Mouse (Mus musculus) forebrain, embryonic 15.5 days (tissue): ENCODE results near the gene Bco1. TPM values are rescaled to one million over a fixed set of nuclear protein-coding genes. Genes with fewer than 3 reads are reported as not detected.

Experiments used
- ATAC-seq: fragments of 200-750 bp; cut with Nextera tagmentation; replicated peaks from 2 replicates; pipeline ENCODE4 v1.8.0; 2017; ENCODE audit warnings: mild to moderate bottlenecking, moderate TSS enrichment, moderate library complexity
- H3K27ac ChIP-seq: fragments of 300-500 bp; sonication (generic); replicated peaks from 2 replicates; pipeline ENCODE4 v1.5.1; 2015; ENCODE audit warnings: mild to moderate bottlenecking, inconsistent platforms
- H3K27me3 ChIP-seq: fragments of 300-500 bp; sonication (generic); 2 replicates; pipeline ENCODE4 v1.6.1; 2015; ENCODE audit warnings: inconsistent platforms
- H3K36me3 ChIP-seq: fragments of 300-500 bp; sonication (generic); 2 replicates; pipeline ENCODE4 v1.6.1; 2015; ENCODE audit warnings: mild to moderate bottlenecking, inconsistent platforms
- H3K4me1 ChIP-seq: fragments of 300-500 bp; sonication (generic); 2 replicates; pipeline ENCODE4 v1.6.1; 2015; ENCODE audit warnings: inconsistent platforms
- H3K4me2 ChIP-seq: fragments of 300-500 bp; sonication (generic); replicated peaks from 2 replicates; pipeline ENCODE4 v1.6.1; 2015; ENCODE audit warnings: mild to moderate bottlenecking, inconsistent platforms
- H3K4me3 ChIP-seq: fragments of 300-500 bp; sonication (generic); 2 replicates; pipeline ENCODE4 v1.5.1; 2015; ENCODE audit warnings: mild to moderate bottlenecking, inconsistent platforms
- H3K9ac ChIP-seq: fragments of 300-500 bp; sonication (generic); replicated peaks from 2 replicates; pipeline ENCODE4 v1.6.1; 2015; ENCODE audit warnings: mild to moderate bottlenecking, inconsistent platforms
- H3K9me3 ChIP-seq: fragments of 300-500 bp; sonication (generic); 2 replicates; pipeline ENCODE4 v1.6.1; 2016; ENCODE audit warnings: inconsistent platforms
- WGBS: fragments of 180-500 bp; shearing (Covaris S2); methylation state at CpG from one replicate; pipeline ENCODE4 v1.1.7; 2015; ENCODE audit warnings: mixed read lengths; 5-methylcytosine and 5-hydroxymethylcytosine counted together
- polyA plus RNA-seq: library from polyadenylated mRNA; unstranded; fragments of >200 nt; fragmentation: Nextera tagmentation; extraction: Ambion mirVana; gene quantifications from 2 replicates; pipeline ENCODE4 v1.2.1, GENCODE M21; 2015

The Bco1 gene
- 0.08 and 0.11 TPM in 2 replicates for polyA plus RNA-seq

DNA sequence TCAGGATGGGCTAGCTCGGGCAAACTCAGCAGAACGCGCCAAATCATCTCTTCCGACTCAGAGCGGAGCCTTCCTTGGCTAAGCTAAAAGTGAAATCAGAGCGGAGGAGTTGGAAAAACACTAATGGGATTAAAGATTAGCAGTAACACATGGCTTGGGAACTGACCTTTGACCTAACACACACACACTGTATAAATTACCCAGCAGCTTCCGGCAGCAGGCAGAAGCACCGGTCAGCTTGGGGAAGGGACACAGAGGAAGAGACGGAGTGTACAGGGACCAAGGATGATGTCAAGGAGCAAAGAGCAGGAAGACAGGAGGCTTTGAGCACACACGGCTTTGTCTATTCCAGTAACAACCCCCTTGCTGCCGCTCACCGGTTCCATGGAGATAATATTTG, at the start of gene Bco1:
TSS of gene Bco1 (plus strand) at position 208 of the 400 bp plus-strand sequence.
- WGBS, result 82% methylated on average over 12 of the region's 12 CpGs
- H3K27me3 ChIP-seq, result no peaks in the 10 kb centered on the region

DNA sequence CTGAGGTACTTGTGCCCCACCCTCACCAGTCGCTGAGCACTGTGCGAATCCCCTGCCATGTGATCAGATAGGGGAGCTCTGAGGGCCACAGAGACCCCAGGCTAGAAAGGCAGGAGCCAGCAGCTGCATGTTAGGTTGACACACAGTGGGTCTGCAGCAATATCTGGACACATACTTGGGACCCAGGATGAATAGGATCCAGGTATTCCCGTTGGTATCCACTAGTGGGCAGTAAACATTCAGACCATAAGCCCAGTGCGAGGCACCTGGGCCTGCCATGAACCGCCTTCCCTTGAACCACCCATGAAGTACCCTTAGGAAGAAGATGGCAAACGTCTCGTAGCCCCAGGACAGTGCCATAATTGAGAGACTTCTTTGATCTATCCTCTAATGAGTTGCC, 46.2 kb upstream of the Bco1 start:
- no peaks in the 10 kb centered on the region for H3K36me3 ChIP-seq
- H3K4me1 ChIP-seq, result no peaks in the 10 kb centered on the region
- no peak overlapping the region for H3K9ac ChIP-seq
- H3K27ac ChIP-seq, result no peak overlapping the region
- no peak for ATAC-seq
- no peak overlapping the region for H3K4me3 ChIP-seq
- H3K27me3 ChIP-seq, result no peaks in the 10 kb centered on the region
- 72% methylated on average over 7 of the region's 7 CpGs for WGBS
- H3K4me2 ChIP-seq, result no peak overlapping the region
- no peaks in the 10 kb centered on the region for H3K9me3 ChIP-seq

More for the DNA sequence above, at the start of gene Bco1:
- no peak within 1 kb of the TSS for H3K4me3 ChIP-seq
- H3K4me1 ChIP-seq, result peaks cover 16% of the 10 kb centered on the region
- no peaks in the 10 kb centered on the region for H3K36me3 ChIP-seq
- H3K9me3 ChIP-seq, result no peaks in the 10 kb centered on the region
- no peak within 1 kb of the TSS; the same call in 1 of the 2 replicates for H3K27ac ChIP-seq
- no peak for ATAC-seq
- no peak within 1 kb of the TSS for H3K4me2 ChIP-seq
- no peak within 1 kb of the TSS for H3K9ac ChIP-seq

DNA sequence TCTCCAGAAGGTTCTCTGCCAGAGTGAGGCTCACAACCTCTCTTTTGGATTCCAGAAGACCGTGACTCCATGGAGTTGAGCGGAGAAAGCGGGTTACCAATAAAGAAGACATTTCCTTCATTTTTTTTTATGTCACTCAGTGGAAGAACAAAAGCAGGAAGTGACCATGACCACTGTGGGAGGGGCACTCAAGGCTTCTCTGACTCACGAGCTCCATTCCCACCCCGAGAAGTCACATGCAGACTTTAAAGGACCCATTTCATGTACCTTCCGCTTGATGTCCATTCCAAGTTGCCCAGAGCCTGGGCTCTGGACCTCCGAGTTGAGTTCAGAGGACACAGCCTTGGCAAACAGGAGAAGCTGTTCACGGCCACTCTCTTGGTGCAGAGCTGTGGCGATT, 44.9 kb upstream of the Bco1 start:
- Histone ChIP-seq H3K36me3 (no peaks in the 10 kb centered on the region), H3K4me1 (no peaks in the 10 kb centered on the region), H3K9me3 (no peaks in the 10 kb centered on the region), H3K4me3 (no peak overlapping the region), H3K27me3 (no peaks in the 10 kb centered on the region), H3K4me2 (no peak overlapping the region), H3K27ac (no peak overlapping the region), H3K9ac (no peak overlapping the region)
- ATAC-seq, result no peak
- 89% methylated on average over 9 of the region's 9 CpGs for WGBS

DNA sequence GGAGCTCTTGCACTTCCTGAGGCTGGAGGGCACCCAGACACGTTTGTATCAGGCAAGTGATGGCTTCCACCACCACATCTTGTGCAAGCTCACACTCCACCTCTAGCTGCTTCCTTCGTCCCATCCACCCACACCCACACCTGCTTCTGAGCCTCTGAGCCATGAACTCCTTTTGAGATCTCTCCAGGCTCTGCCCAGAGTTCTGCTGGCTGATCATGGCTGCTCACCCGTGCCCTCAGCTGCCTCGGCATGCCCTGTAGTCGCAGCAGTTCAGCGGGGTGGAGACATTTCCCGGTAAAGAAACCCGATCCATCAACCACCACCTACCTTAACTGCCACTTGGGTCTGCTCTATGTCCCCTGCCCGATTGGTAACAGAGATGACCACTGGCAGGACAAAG, 44.3 kb upstream of the Bco1 start:
- Histone ChIP-seq H3K9ac (no peak overlapping the region), H3K4me2 (no peak overlapping the region), H3K27ac (no peak overlapping the region), H3K4me1 (no peaks in the 10 kb centered on the region), H3K9me3 (no peaks in the 10 kb centered on the region), H3K27me3 (no peaks in the 10 kb centered on the region), H3K36me3 (no peaks in the 10 kb centered on the region), H3K4me3 (no peak overlapping the region)
- no peak for ATAC-seq
- WGBS, result 82% methylated on average over 9 of the region's 9 CpGs

DNA sequence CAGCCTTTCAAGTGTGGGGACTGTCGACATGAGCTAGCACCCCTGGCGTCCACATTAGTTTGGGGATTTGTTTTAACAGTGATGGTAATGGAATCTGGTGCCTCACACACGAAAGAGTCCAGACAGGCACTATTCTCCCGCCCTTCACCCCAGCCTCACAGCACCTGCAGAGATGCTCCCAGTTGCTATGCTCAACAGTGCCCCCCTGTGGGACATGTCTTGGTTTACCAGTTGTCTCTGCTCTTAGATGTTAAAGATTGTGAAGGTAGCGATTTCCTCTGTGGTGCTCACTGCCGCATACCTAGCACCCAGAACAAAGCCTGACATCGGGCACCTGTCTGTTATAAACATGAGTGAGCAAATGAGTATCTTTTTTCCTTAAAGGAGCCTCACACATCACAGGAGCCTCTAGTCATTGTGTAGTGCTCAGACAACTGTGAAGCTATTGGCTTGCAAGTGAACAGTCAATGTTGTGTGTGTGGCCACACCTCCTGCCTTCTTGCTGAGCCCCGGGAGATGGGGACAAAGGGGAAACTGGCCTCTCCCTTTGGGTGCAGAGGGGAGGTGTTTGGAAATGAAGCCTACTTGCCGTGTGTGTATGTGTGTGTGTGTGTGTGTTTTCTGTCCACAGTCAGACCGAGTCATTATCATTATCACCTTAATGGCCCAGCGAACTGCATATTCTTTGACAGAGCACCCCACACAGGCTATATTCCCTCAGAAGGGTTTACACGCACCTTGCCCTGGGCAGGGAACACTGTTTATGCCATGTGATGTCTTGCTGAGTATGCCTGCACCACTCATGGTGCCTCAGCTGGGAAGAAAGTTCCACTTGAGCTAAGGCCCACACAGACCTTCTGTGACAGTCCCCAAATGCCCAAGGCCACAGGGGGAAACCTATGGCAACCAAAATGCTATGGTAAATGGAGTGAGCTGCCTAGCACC, 42.2 kb upstream of the Bco1 start:
- 69% methylated on average over 12 of the region's 12 CpGs for WGBS
- ATAC-seq, result no peak

DNA sequence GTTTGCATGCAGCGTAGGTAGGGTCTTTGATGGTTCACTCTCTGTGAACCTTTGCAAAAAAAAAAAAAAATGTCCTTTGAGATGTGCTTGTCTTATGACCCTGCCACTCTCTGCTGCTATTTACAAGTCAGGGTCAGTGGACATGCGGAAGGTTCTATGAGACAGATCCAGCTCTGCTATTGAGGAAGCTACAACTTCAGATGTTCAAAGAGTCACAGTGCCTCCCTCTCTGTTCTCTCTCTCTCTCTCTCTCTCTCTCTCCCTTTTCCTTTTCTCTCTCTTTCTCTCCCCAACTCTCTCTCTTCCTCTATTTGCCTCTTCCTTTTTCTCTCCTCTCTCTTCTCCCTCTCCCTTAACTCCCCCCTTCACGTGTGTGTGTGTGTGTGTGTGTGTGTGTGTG, 41.5 kb upstream of the Bco1 start:
- Histone ChIP-seq H3K27me3 (no peaks in the 10 kb centered on the region), H3K4me2 (no peak overlapping the region), H3K36me3 (no peaks in the 10 kb centered on the region), H3K9ac (no peak overlapping the region), H3K4me1 (no peaks in the 10 kb centered on the region), H3K9me3 (no peaks in the 10 kb centered on the region), H3K4me3 (no peak overlapping the region), H3K27ac (no peak overlapping the region)
- ATAC-seq, result no peak
- 89% methylated on average over 3 of the region's 3 CpGs for whole genome bisulfite sequencing

More for the DNA sequence above, 42.2 kb upstream of the Bco1 start:
- no peaks in the 10 kb centered on the region for H3K4me1 ChIP-seq
- no peaks in the 10 kb centered on the region for H3K36me3 ChIP-seq
- H3K27ac ChIP-seq, result no peak overlapping the region
- no peak overlapping the region for H3K4me3 ChIP-seq
- no peak overlapping the region for H3K9ac ChIP-seq
- H3K27me3 ChIP-seq, result no peaks in the 10 kb centered on the region
- H3K4me2 ChIP-seq, result no peak overlapping the region
- H3K9me3 ChIP-seq, result no peaks in the 10 kb centered on the region

DNA sequence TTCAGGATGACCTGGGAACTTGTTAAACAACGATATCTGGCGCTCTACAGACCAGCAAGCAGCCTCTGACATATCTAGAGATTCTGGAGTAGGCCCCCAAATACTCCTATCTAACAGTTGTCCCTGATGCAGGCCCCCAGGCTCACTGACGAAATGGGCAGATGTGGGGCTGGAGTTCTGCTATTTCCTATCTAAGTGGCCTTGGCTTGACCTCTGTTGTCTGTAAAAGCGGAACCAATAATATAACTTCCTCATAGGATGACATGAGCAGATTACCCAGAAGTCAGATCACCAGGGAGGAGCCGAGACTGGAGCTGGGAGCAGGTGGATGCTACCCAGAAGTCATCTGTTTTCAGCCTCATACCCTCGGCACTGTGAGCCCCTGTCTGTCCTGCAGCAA, 40.6 kb upstream of the Bco1 start:
- Histone ChIP-seq H3K9me3 (no peaks in the 10 kb centered on the region), H3K36me3 (no peaks in the 10 kb centered on the region), H3K27ac (no peak overlapping the region), H3K27me3 (no peaks in the 10 kb centered on the region), H3K9ac (no peak overlapping the region), H3K4me3 (no peak overlapping the region), H3K4me1 (no peaks in the 10 kb centered on the region), H3K4me2 (no peak overlapping the region)
- ATAC-seq, result no peak
- WGBS, result 87% methylated on average over 6 of the region's 6 CpGs

DNA sequence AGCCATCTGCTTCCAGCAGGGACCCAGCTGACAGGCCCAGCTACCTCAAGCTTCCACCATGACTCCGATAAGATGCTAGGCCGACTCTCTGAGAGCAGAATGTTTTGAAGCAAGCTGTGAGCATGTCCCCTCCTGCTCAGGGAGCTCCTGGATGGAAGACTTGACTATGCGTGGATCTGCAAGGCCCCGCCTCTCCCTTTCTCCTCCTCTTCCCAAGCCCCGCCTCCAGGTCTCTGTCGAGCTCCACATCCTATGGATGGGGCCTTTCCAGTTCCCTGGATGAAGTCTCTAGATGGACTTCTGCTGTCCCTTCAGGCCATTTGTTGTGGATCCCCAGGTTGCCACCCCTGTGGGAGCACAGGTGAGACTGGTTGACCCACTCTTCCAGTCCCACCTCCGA, 36.6 kb upstream of the Bco1 start:
- Histone ChIP-seq H3K4me1 (no peaks in the 10 kb centered on the region), H3K27ac (no peak overlapping the region), H3K9me3 (no peaks in the 10 kb centered on the region), H3K9ac (no peak overlapping the region), H3K36me3 (no peaks in the 10 kb centered on the region), H3K4me3 (no peak overlapping the region), H3K27me3 (no peaks in the 10 kb centered on the region), H3K4me2 (no peak overlapping the region)
- ATAC-seq, result no peak
- WGBS, result 63% methylated on average over 7 of the region's 7 CpGs

DNA sequence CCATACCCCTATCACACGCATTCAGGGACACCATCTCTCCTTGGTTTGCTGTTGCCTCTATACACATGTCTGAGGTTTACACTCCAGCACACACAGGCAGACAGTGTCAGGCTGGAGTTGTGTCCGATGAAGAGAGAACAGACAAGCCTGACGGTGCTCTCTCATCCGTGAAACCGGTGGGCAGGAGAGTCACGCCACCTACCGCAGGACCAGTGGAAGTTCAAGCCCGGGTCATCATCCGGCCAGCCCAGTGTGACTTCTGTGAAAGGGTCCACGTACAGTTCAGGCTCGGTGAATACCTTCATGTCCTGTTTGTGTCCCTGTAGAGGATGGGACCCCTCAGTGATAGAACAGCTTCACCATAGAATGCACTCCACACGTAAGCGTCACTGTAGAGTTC, 35.3 kb upstream of the Bco1 start:
- Histone ChIP-seq H3K9ac (no peak overlapping the region), H3K4me2 (no peak overlapping the region), H3K9me3 (no peaks in the 10 kb centered on the region), H3K27me3 (no peaks in the 10 kb centered on the region), H3K27ac (no peak overlapping the region), H3K4me3 (no peak overlapping the region), H3K36me3 (no peaks in the 10 kb centered on the region), H3K4me1 (no peaks in the 10 kb centered on the region)
- ATAC-seq, result no peak
- 88% methylated on average over 13 of the region's 13 CpGs for WGBS

DNA sequence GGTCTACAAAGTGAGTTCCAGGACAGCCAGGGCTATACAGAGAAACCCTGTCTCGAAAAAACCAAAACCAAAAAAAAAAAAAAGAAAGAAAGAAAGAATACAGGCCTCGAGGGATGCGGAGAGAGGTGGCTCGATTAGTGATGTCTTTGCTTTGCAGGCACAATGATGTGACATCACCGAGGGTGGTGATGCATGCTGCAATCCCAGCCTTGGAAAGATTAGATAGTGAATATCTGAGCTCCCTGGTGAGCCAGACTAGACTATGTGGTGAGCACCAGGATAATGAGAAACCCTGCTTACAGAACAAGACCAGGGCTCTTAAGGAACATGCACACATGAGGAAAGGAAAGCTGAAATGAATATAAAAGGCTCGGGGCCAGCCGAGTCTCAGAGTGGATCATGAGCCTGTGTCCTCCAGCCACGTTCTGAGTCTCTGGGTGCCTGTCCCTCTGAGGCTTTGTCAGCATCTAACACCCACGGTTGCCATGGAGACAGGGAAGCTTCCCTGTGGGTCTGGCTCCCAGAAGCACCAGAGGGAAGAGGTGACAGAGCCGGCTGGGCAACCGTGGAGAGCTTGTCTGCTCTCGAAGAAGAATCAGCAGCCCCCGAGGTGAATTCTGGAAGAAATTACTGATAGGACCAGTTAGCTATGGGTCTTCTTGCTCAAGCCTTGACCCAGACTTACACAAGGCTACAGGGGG, 34.3 kb upstream of the Bco1 start:
- Histone ChIP-seq H3K36me3 (no peaks in the 10 kb centered on the region), H3K27ac (no peak overlapping the region), H3K9me3 (no peaks in the 10 kb centered on the region), H3K27me3 (no peaks in the 10 kb centered on the region), H3K4me1 (no peaks in the 10 kb centered on the region), H3K4me2 (no peak overlapping the region), H3K9ac (no peak overlapping the region), H3K4me3 (no peak overlapping the region)
- ATAC-seq, result no peak
- WGBS, result 67% methylated on average over 13 of the region's 13 CpGs

DNA sequence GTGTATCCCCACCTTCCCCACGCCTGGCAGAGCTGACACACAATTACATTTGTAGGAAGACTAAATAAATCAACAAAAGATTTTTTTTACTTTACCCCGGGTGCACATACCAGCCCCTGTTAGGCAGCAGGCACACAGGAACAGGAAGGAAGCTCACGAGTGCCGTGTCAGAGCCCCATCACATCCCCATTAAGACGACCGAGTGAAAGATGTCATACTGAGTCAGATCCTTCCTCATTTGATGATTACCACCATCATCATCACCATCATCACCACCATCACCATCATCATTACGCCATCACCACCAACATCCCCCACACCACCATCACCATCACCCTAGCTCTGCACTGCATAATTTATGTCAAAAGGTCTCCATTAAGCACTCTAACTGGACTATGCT, 28.7 kb upstream of the Bco1 start:
- Histone ChIP-seq H3K36me3 (no peaks in the 10 kb centered on the region), H3K9ac (no peak overlapping the region), H3K4me1 (no peaks in the 10 kb centered on the region), H3K4me2 (no peak overlapping the region), H3K9me3 (no peaks in the 10 kb centered on the region), H3K27ac (no peak overlapping the region), H3K4me3 (no peak overlapping the region), H3K27me3 (no peaks in the 10 kb centered on the region)
- WGBS, result 85% methylated on average over 7 of the region's 7 CpGs
- no peak for ATAC-seq

DNA sequence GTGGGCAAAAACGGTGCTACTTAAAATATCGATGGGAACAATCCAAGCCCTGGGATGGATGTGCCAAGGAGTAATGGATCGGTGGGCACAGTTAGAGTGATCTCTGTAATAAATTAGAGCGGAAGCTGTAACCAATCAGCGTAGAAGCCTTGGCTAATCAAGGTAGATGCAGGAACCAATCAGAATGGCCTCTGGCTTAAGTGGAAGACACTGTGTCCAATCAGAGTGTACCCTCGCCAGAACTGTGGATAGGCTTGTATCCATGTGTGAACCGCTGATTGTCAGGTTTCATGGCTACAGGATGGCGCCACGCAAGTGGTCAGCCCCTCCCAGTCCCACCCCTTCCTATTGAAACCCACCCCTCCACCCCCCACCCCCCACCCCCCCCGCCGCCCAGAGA, 28.3 kb upstream of the Bco1 start:
- WGBS, result 91% methylated on average over 11 of the region's 11 CpGs
- H3K4me3 ChIP-seq, result no peak overlapping the region
- no peaks in the 10 kb centered on the region for H3K27me3 ChIP-seq
- H3K4me1 ChIP-seq, result no peaks in the 10 kb centered on the region
- no peak for ATAC-seq
- no peak overlapping the region for H3K9ac ChIP-seq
- H3K9me3 ChIP-seq, result no peaks in the 10 kb centered on the region
- H3K36me3 ChIP-seq, result no peaks in the 10 kb centered on the region
- H3K4me2 ChIP-seq, result no peak overlapping the region
- no peak overlapping the region for H3K27ac ChIP-seq
